Mouse (Mus musculus) megakaryocyte-erythroid progenitor cell, adult 5-6 weeks (primary cell): Measurements from ENCODE around the gene Chd6. TPM values are rescaled to one million over a fixed set of nuclear protein-coding genes. Genes with fewer than 3 reads are reported as not detected.

Experiments used
- ATAC-seq: replicated peaks from 2 replicates; pipeline ENCODE4 v1.8.0; 2016; ENCODE audit warnings: mild to moderate bottlenecking, inconsistent platforms; ENCODE audit not compliant: severe bottlenecking, poor library complexity, low FRiP score, low TSS enrichment
- total RNA-seq, 2 experiments: library from RNA; stranded (forward) in 1 of 2; stranded (reverse) in 1 of 2; fragments of 200-1000, 215-1000 nt in 1 of 2; fragments of >200 nt in 1 of 2; fragmentation: Nextera tagmentation in 1 of 2; gene quantifications; 2 replicates each; pipeline ENCODE4 v1.2.3; 2014 to 2017

Chd6 gene
- total RNA-seq, 2 experiments from 2014 or later = 32.2 to 47.6 TPM

DNA sequence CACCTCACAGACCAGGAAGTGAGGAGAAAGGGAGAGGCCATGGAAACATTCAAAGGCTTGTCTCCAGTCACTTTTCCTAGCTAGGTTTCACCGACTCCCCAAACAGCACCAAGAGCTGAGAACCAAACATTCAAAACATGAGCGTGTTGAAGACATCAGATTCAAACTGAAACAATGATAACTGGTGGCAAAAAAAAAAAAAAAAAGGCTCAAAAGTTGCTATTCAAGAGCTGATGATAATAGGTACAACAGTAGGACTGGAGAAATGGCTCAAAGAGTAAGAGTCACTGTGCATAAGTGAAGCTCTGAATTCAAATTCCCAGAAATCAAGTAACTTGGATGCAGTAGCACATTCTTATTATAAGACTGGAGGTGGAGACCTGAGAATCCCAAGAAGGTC, 30.3 kb downstream of the Chd6 start:
- ATAC-seq = no peak

DNA sequence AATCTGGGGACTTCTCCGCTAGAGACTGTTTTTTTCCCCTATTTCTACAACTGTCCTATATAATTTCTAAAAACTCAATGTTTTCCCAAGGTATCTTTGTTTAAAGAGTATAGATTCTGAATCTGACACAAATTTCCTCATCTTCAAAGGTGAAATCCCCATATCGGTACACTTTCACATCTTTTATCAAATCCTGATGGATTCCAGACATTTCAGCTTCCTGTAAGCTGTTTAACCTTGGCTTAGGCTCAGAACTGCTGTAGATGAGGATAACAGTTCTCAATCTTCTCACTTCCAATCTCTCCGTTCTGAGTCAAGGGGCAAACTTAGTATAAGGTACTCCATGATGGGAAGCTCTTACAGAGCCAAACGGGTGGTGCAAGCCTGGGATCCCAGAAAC, 32.6 kb downstream of the Chd6 start:
- no peak for ATAC-seq

DNA sequence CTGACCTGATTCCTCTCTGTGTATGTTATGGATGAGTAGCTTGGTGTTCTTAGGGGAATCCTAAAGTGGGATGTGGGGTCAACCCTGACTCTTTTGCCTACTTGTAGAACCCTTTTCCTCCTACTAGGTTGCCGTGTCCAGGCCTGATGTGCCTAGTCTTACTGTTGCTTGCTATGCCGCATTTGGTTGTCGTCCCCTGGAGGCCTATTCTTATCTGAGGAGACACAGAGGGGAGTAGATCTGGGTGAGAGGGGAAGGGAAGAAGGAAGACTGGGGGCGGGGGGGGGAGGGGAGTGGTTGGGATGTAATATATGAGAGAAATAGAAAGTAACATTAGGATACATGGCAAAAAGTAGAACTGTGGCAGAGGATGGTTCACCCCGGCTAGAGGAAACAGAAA, 33.3 kb downstream of the Chd6 start:
- peak; percentile 65 for ATAC-seq

DNA sequence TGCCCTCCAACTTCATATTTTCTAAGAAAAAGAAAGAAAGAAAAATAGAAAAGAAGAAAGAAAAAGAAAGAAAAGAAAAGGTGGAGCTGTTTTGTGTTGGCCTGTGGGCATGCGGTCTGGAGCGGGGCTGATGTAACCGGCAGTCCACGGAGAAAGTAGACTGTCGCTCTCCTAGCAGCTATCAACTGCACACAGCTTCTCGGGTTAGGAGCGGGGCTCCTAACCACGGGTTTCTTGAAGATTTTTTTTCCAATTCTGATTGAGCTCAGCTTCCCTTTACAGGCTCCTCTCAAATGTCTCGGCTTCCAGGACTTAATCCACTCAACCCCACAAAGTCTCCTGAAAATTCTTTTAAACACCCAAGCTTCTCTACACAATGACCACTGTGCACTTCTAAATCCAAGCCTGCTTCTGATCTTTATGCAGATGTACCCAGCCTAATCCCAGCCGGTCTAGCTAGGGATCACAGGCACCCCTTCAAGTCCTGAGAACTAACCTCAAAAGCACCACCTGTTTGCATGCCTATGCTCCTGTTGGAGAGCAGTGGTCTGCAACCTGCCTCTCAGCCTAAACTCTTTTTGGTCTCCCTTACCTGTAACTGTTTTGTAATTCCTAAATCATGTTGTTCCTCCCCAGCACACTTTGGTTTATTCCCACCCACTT, 42.6 kb downstream of the Chd6 start:
- peak; percentile 86 for ATAC-seq

DNA sequence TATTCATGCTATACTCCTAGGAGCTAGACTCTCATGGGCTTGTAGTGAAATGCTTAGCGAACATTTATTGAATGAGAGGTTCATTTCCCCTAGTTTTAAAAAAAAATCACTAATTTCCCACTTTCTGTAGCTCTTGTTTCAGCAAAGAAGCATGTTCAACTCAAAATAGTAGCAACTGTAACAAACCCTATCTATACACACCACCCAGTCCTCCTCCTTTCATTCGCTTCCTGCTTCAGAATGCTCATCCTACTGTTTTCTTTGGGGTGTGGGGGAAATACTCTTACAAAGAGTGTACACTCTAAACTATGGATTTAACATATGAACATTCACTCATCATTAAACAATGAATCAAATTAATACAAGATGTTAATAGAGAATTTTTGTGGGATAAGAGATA, 43.3 kb downstream of the Chd6 start:
- peak; percentile 70 for ATAC-seq

DNA sequence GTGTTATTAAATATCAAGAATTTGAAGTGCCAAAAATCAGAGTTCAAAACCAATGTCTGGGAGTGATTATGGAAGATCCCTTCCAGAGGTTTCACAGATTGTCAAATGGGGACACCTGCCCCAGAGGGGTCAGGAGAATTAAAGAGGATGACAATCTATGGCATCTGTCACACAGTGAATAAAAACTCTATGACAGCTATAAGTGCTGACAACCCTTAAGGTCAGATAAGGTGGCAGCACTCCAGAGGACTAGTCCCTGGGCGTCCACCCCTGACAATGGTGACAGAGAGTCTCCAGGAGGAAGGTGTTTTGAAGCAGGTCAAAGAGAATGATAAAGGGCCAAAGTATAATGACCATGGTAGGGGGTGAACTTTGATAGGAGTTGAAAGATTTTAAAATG, 44.0 kb downstream of the Chd6 start:
- ATAC-seq = peak; percentile 87

DNA sequence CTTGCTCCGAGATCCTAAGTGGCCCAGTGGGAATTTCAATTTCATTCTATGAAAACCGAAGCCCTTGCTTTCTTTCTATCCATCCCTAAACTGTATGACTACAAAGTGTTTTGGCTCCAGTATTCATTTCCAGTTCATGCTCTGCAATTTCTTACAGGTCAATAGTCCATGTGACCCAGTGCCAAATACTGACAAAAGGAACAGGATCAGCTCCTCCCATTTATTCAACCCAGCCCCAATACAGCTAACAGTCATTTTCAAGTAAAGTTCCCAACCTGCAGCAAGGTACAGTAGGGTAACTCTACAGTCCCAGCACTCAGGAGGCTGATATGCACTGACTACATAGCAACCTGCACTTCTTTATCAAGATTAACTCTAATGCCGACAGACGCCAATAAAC, 50.0 kb downstream of the Chd6 start:
- no peak for ATAC-seq

DNA sequence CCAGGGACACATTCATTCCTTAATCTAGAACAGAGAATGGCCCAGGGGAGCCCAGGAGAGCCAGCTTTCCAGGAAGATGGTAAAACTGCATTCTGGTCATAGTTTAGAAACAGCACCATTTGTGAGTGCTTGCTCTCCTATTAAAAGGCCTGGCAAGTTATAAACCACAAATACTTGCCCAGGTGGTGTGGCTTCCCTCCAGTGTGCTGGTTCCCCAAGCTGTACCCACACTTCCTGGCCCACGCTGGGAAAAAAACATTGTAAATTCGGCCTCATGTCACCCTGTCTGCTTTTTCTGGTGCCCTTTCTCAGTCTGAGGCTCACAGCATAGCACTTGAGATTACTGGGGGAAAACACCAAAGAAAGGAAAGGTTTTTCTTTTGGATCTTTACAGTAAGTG, 55.1 kb downstream of the Chd6 start:
- ATAC-seq = no peak

DNA sequence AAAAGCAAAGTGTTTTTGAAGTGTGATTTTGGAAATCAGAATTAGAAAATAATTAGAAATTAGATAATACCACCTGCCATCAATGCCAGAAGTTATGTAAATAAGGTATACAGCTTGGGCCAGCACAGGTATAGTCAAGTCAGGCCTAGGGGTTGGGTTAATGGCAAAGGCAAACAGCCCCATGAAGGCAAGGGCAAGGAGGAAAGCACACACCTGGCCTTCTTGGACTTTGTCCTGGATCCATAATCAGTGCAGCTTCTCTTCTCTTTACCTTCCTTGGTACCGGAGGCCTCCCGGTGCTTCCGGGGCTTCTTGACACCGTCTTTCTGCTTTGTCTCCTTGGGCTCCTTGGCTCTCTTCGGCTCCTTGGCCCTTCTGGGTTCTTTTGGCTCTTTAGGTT, 56.7 kb downstream of the Chd6 start:
- no peak for ATAC-seq

DNA sequence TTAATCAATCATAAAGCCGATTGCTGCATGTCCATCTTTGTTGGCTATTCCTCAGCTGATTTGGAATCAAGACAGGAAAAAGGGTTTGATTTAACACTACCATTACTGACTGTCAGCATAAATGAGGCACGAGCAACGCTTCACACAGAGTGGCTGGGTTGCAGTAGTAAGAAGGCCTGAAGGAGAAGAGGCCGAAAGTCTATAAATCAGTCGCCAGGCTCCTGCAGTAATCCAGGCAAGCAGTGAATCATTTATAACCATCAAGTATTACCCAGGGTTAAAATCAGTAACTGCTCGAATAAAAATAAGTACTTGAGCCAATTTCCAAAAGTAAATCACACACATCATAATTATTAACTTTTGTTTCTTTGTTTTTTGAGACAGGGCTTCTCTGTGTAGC, 59.4 kb downstream of the Chd6 start:
- no peak for ATAC-seq

DNA sequence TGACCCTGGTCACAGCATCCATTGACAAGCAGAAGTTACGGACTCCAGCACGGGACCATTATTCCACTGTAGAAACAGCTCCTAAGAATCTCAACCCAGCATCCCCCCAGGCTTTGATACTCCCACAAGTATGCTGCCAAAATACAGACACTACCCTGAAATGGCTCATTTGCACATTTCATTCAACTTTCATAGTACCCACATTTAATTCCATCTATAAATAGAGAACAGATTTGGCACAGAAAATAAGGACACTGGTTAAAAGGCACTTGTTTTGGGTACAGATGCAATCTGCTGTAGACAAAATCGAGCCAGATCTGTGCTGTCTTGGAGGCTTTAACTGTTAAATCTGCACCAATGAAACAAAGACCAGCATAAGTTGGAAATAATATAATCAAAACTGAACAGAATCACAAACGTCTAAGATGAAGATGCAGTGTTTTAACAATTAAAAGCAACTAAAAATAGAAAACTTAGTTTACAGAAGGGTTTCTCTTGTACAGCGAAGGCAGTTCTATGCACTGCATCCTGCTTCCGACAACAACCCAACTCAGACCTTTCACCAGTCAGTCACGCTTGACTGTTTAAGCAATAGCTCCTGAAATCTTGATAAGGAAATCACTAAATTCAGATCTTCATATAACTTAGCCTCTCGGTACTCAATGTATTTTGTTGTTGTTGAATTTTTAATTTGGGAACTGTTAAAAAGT, 64.2 kb downstream of the Chd6 start:
- ATAC-seq = no peak

DNA sequence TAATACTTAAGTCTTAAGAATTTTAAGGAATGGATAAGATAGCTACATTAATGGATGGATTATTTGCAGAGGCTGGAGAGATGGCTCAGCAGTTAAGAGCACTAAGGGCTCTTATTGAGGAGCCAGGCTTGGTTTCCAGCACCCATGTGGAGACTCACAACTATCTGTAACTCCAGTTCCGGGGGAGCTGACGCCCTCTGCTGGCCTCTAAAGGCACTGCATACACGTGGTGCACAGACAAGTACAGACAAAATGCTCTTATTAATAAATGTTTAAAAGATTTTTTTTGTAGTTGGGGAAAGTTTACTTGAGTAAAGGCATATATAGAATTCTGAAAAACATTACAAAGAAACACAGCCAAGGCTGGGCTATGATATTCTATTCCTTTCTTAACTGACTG, 66.0 kb downstream of the Chd6 start:
- ATAC-seq = no peak

DNA sequence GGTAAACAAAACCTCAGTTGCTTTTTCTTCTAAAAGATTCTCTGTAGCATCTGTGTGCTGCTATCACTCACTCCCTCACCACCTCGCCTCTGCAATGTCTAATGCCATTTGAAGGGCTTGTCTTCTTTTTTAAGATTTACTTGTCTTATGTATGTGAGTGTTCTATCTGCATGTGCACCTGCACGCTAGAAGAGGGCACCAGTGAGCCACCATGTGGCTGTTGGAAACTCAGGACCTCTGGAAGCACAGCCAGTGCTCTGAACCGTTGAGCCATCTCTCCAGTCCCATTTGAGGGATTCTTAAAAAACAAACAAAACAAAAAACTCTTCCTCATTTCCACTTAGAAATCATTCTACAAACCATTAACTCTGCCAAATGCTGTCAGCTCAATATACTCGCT, 68.1 kb downstream of the Chd6 start:
- no peak for ATAC-seq

DNA sequence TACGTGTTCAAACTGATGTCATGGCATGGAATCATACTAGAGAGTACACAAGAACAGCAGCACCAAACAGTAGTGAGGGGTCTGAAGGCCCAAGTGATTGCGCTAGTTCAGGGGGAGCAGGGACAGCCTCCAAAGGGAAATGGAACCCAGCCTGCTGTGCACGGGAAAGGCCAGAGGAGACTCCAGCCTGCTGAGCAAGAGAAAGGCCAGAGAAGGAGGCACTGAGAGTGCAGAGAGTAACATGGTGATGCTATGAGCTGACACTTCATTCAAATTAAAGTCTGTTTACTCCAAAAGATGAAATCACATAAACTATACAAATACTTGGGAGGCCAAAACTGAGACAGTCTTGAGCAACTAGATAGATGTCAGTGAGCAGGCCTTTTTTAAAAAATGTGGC, 71.1 kb downstream of the Chd6 start:
- ATAC-seq = no peak

DNA sequence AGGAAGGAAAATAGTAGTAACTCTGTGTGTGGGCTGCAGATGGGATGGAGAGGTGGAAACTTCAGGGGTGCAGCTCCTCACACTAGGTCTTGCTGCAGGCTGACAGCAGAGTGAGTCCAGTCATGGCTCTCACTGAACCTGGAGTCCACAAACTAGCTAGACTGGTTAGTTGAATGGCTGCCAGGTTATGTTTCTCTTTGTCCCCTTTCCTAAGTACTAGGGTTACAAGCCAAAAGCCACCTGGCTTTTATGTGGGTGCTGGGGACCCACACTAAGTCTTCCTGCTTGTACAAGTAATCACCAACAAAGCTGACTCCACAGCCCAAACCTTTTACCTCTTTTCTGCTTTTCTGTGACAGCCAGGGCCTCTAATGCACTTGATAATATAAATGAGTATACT, 75.7 kb downstream of the Chd6 start:
- 0 out of 2 replicates have a peak, but pooled peaks have one; percentile 6 for ATAC-seq

DNA sequence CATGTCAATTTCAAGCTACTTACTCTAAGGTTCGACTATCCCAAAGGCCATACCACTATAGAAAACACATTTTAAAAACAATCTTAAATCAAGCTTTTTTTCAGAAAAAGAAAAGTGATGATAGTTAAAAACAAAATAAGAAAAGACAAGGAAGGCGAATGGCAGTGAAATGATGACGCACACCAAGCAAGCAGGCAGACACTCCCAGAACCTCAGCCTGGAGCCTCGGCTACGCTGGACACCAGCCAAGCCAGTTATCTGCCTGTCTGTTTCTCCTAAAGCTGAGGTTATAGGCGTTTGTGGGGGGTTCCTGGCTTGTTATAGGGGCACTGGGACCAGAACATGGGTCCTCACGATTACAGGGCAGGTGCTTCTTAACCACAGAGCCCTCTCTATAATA, 76.5 kb downstream of the Chd6 start:
- peak; percentile 89 for ATAC-seq

DNA sequence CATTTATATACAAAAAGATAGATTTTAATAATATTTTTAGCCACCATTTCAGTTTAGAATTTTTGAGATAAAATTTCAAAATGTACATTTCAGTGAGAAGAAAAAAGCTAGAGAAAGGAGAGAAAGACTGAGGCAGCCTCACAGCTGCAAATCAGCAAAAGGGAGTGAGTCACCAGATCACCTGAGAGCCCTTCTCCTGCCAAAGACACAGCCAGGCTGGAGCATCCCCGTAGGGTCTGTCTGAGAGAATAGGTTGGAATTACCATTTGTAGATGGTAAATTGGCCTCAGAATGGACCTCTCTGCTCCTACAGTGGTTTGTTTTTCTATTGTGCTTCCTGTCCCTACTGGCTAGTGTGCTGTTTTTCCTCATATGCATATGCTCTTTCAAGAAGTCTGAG, 84.3 kb downstream of the Chd6 start:
- no peak for ATAC-seq

DNA sequence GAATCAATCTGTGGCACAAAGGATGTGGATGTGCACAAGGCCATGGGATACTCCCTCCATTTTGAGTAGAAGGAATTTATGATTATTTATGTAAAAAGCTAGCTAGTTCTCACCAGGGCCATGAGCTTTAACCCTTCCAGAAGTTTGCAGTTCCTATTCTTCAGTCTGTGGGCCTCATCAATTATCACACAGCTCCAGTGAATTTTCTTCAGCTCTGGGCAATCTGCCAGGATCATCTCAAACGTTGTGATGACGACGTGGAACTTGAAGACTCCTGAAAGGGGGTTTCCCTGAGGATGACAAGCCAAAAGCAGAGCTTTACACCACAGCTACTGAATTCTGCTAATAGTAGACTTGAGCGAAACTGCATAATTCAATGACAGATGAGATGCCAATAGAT, 91.0 kb downstream of the Chd6 start:
- peak; percentile 52; the same call in 1 of the 2 replicates for ATAC-seq

DNA sequence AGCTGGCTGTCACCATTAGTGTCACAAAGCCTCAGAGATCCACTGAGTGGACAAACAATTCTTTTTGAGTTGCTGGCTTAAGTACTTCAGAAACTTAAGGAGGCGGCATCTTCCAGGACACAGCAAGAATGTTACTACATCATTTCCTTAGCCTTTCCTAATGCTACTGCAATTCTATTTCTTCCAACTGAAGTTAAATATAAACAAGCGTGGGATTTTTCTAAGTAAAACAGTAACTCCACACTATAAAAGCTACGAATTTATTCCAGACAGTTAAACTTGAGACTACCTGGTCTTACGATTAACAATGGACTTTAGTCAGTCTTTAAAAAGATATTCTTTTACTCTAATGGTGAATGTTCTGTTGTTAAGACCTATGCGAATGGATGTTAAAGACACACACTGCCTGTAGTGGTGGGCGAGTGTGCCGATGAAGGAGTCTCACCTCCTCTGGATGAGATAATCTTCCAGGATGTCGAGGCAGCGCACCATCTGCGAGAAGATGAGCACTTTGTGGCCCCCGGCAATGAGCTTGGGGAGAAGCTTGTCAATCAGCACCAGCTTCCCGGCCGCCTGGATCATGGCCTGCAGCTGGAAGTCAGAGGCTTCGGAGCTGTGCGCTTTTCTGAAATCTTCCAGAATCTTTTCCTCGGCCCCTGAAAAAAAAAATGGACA, 96.2 kb downstream of the Chd6 start:
- no peak for ATAC-seq

DNA sequence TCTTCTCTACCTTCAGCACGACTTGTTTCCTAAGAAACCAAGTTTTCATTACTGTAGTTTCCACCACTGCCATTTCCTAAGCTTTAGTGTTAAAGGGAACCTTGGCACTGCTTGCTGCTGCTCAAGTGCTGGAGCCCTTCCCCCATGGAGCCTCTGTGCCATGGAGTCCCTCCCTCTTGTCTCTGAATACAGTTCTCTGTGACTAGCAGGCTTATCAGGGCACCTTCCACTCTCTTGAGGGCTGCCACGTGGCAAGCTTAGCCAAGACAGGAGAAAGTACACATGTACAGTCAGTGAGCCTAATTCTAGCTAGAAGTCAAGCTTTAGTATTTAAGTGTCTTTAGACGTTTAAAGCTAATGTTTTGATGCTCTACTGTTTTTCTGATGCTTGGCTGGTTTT, 104.5 kb downstream of the Chd6 start:
- peak; percentile 99 for ATAC-seq
